Mouse (Mus musculus) embryonic facial prominence, embryonic 12.5 days (tissue): ENCODE measurements around the gene Slc19a3. TPM values are rescaled to one million over a fixed set of nuclear protein-coding genes. Genes with fewer than 3 reads are reported as not detected.

Experiments
- ATAC-seq: fragments of 200-750 bp; cut with Nextera tagmentation; 2 replicates; pipeline ENCODE4 v1.8.0; 2017; ENCODE audit not compliant: insufficient number of reproducible peaks, insufficient read depth, low FRiP score, low TSS enrichment
- H3K27ac ChIP-seq: fragments of 300-500 bp; sonication (generic); 2 replicates; pipeline ENCODE4 v1.5.1; 2016; ENCODE audit warnings: mild to moderate bottlenecking
- H3K27me3 ChIP-seq: fragments of 300-500 bp; sonication (generic); 2 replicates; pipeline ENCODE4 v1.6.1; 2016; ENCODE audit warnings: mild to moderate bottlenecking, moderate library complexity
- H3K36me3 ChIP-seq: fragments of 300-500 bp; sonication (generic); 2 replicates; pipeline ENCODE4 v1.6.1; 2016; ENCODE audit warnings: mild to moderate bottlenecking
- H3K4me1 ChIP-seq: fragments of 300-500 bp; sonication (generic); 2 replicates; pipeline ENCODE4 v1.6.1; 2016
- H3K4me2 ChIP-seq: fragments of 300-500 bp; sonication (generic); replicated peaks from 2 replicates; pipeline ENCODE4 v1.6.1; 2016; ENCODE audit warnings: mild to moderate bottlenecking, moderate library complexity
- H3K4me3 ChIP-seq: fragments of 300-500 bp; sonication (generic); 2 replicates; pipeline ENCODE4 v1.5.1; 2016; ENCODE audit warnings: mild to moderate bottlenecking
- H3K9ac ChIP-seq: fragments of 300-500 bp; sonication (generic); 2 replicates; pipeline ENCODE4 v1.6.1; 2016; ENCODE audit warnings: mild to moderate bottlenecking, moderate library complexity
- H3K9me3 ChIP-seq: fragments of 300-500 bp; sonication (generic); 2 replicates; pipeline ENCODE4 v1.6.1; 2016; ENCODE audit warnings: mild to moderate bottlenecking, moderate library complexity
- WGBS: fragments of 180-500 bp; shearing (Covaris S2); methylation state at CpG from one replicate; pipeline ENCODE4 v1.1.7; 2016; 5-methylcytosine and 5-hydroxymethylcytosine counted together
- polyA plus RNA-seq: library from polyadenylated mRNA; unstranded; fragments of >200 nt; fragmentation: Nextera tagmentation; extraction: Ambion mirVana; gene quantifications from 2 replicates; pipeline ENCODE4 v1.2.1, GENCODE M21; 2016

Gene Slc19a3
- polyA plus RNA-seq, 1 experiment from 2014 or later: 0.20 TPM

DNA sequence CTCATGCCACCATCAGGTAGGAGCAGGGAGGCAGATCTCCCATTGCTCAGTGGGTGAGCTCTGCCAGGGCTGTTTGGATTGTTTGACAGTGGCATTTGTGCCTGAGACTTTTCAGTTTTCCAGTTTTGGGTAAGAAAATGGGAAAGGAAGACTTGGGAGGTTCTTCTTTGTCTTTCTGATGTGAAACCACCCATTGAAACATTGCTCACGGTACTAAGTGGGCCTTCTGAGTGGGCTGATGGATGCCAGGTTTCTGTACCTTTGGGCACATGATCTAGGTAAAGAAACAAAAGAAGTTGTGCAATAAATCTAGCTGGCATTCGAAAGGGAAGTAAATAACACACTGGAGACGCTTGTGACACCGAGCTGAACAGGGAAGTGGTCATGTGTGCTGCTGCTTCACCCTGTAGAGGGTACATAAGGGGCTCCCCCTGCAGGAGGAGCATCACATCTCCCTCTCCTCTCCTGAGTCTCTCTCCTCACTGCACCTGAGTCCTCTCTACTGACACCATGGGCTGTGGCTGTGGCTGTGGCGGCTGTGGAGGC lies 6.7 kb upstream of the Slc19a3 start, which contains the start of gene Gm47969:
TSS of gene Gm47969 (plus strand) at position 51 of the 546 bp plus-strand sequence.
- Histone ChIP-seq H3K4me2 (no peak within 1 kb of the TSS), H3K36me3 (no peaks in the 10 kb centered on the region), H3K27ac (no peak within 1 kb of the TSS), H3K4me1 (no peaks in the 10 kb centered on the region), H3K9ac (no peak within 1 kb of the TSS), H3K4me3 (no peak within 1 kb of the TSS), H3K27me3 (no peaks in the 10 kb centered on the region), H3K9me3 (no peaks in the 10 kb centered on the region)
- WGBS: 81% methylated on average over 5 of the region's 5 CpGs
- ATAC-seq: no peak

- no peak for ATAC-seq
- no peak within 1 kb of the TSS for H3K27ac ChIP-seq
- H3K36me3 ChIP-seq: no peaks in the 10 kb centered on the region
- H3K4me1 ChIP-seq: no peaks in the 10 kb centered on the region
- H3K27me3 ChIP-seq: no peaks in the 10 kb centered on the region
- no peaks in the 10 kb centered on the region for H3K9me3 ChIP-seq
- H3K9ac ChIP-seq: no peak within 1 kb of the TSS
- H3K4me2 ChIP-seq: no peak within 1 kb of the TSS
- 92% methylated on average over 2 of the region's 2 CpGs for WGBS
- H3K4me3 ChIP-seq: no peak within 1 kb of the TSS
Measured at GRCm38 (mm10) chr1:83042380-83042779, 4.1 kb upstream of the Slc19a3 start, which contains the start of gene Krtap28-10. Gene Krtap28-10, minus strand, starts transcription at chr1:83042480.

- Histone ChIP-seq H3K4me1 (no peaks in the 10 kb centered on the region), H3K9ac (no peak overlapping the region), H3K36me3 (no peaks in the 10 kb centered on the region), H3K27ac (no peak overlapping the region), H3K4me2 (no peak overlapping the region), H3K27me3 (no peaks in the 10 kb centered on the region), H3K9me3 (no peaks in the 10 kb centered on the region), H3K4me3 (no peak overlapping the region)
- ATAC-seq: no peak
- WGBS: 72% methylated on average over 4 of the region's 4 CpGs
Measured at GRCm38 (mm10) chr1:83039080-83039479, 832 bp upstream of the Slc19a3 start.

DNA sequence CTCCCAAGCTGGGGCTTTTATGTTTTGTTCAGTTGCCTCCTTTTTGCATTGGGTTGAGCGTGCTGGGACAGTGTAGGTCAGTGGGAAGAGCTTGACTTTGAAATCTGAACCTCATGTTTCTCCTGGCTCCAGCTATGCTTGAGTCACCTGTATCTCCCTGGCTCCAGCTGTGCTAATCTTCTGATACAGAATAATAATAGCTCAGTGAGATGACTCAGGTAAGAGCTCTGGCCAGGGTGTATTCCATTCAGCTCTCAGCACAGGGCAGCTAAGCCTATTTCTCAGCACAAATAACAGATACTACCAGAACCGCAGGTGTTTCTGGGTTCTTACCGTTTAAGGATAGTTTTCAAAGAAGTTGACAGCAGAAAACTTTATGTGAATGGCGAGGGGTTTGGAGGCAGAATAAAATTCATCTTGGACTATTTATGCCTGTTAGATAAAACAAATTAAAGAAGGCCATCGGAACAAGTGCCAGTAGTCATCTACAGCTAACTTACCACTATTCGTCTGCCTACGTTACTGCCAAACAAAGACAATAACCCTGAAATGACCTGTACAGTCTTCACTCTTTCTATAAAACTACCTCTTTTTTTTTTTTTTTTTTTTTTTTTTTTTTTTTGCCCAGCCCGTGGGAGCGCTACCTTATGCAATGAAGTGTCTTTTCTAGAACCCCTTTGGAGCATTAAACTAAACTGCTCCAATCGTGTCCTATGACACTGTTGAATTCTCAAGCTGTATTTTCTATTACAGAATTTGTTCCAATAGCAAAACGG lies 1.2 kb downstream of the Slc19a3 start:
- Histone ChIP-seq H3K9ac (no peak overlapping the region), H3K4me3 (no peak overlapping the region), H3K4me1 (no peaks in the 10 kb centered on the region), H3K36me3 (no peaks in the 10 kb centered on the region), H3K27ac (no peak overlapping the region), H3K4me2 (no peak overlapping the region), H3K9me3 (no peaks in the 10 kb centered on the region), H3K27me3 (no peaks in the 10 kb centered on the region)
- 68% methylated on average over 11 of the region's 11 CpGs for WGBS
- ATAC-seq: no peak

- 71% methylated on average over 5 of the region's 5 CpGs for WGBS
- no peak for ATAC-seq
Measured at GRCm38 (mm10) chr1:83034509-83034908, 3.7 kb downstream of the Slc19a3 start.

DNA sequence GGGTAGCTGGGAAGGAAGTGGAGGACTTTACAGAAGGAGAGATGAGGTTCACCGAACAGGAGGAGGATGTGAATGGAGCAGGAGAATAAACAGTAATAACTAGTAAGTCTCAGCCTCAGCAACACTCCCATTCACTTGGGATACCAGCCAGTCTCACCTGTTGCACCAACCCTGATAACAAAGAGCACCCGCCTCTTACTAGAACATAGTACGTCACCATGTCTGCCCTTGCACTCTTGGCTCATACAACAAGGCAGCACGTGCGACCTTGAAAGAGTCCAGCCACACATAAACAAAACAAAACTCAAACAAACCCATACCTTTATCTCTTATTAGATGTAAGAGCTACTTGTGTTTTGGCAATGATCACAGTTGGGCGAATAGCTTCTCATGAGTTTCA lies 5.7 kb downstream of the Slc19a3 start:
- 89% methylated on average over 6 of the region's 6 CpGs for WGBS
- no peak overlapping the region for H3K27ac ChIP-seq
- no peak overlapping the region for H3K9ac ChIP-seq
- no peaks in the 10 kb centered on the region for H3K36me3 ChIP-seq
- no peak overlapping the region for H3K4me2 ChIP-seq
- H3K27me3 ChIP-seq: no peaks in the 10 kb centered on the region
- no peak for ATAC-seq
- no peak overlapping the region for H3K4me3 ChIP-seq
- no peaks in the 10 kb centered on the region for H3K9me3 ChIP-seq
- no peaks in the 10 kb centered on the region for H3K4me1 ChIP-seq

More at GRCm38 (mm10) chr1:83034509-83034908, 3.7 kb downstream of the Slc19a3 start:
- H3K36me3 ChIP-seq: no peaks in the 10 kb centered on the region
- no peak overlapping the region for H3K4me3 ChIP-seq
- no peaks in the 10 kb centered on the region for H3K9me3 ChIP-seq
- no peaks in the 10 kb centered on the region for H3K4me1 ChIP-seq
- no peak overlapping the region for H3K9ac ChIP-seq
- H3K27ac ChIP-seq: no peak overlapping the region
- H3K27me3 ChIP-seq: no peaks in the 10 kb centered on the region
- H3K4me2 ChIP-seq: no peak overlapping the region

DNA sequence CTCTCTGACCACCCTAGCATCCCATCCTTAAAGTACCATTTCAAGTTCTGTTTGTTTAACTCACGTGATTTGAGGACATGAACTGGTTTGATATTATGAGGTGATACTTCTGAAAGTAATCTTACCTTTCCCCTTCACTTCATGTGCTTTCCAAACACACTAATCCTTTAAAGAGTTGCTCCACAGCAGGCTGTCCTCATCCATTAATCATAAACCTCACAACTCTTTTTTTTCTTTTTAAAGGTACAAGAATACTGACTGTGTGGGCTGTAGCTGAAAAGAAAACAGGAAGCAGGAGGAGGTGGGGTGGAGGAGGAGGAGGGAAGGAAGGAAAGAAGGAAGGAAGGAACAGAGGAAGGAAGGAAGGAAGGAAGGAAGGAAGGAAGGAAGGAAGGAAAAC lies 6.3 kb downstream of the Slc19a3 start:
- Histone ChIP-seq H3K4me2 (no peak overlapping the region), H3K4me1 (no peaks in the 10 kb centered on the region), H3K9ac (no peak overlapping the region), H3K4me3 (no peak overlapping the region), H3K27me3 (no peaks in the 10 kb centered on the region), H3K36me3 (no peaks in the 10 kb centered on the region), H3K9me3 (no peaks in the 10 kb centered on the region), H3K27ac (no peak overlapping the region)
- WGBS: 54% methylated on average over 1 of the region's 1 CpGs
- no peak for ATAC-seq

DNA sequence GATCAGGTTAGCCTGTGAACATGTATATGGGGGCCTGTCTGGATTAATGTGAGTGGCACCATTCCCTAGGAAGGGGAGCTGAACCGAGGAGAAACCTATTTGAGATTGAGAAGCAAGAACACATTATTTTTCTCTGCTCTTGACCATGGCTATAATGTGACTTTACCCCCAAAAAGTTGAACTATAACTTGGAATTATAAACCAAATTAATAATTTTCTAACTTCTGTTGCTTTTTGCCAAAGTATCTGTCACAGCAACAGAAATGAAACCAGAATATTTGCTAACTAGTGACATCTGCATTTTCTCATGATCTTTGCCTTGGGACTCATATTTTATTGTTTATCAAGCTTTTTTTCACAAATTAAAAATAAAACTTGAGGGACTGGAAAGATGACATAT lies 21.7 kb downstream of the Slc19a3 start:
- ATAC-seq: no peak
- Histone ChIP-seq H3K27me3 (no peaks in the 10 kb centered on the region), H3K27ac (no peak overlapping the region), H3K9me3 (no peaks in the 10 kb centered on the region), H3K4me3 (no peak overlapping the region), H3K9ac (no peak overlapping the region), H3K4me2 (no peak overlapping the region), H3K36me3 (no peaks in the 10 kb centered on the region), H3K4me1 (no peaks in the 10 kb centered on the region)
- WGBS: 61% methylated on average over 1 of the region's 1 CpGs

- Histone ChIP-seq H3K4me1 (no peaks in the 10 kb centered on the region), H3K4me2 (no peak overlapping the region), H3K27me3 (no peaks in the 10 kb centered on the region), H3K4me3 (no peak overlapping the region), H3K9me3 (no peaks in the 10 kb centered on the region), H3K9ac (no peak overlapping the region), H3K36me3 (no peaks in the 10 kb centered on the region), H3K27ac (no peak overlapping the region)
- WGBS: 77% methylated on average over 10 of the region's 10 CpGs
- ATAC-seq: no peak
Measured at GRCm38 (mm10) chr1:83015329-83015879, 22.8 kb downstream of the Slc19a3 start.

GRCm38 (mm10) chr1:83014477-83014876 lies 23.8 kb downstream of the Slc19a3 start:
- ATAC-seq: no peak
- Histone ChIP-seq H3K27me3 (no peaks in the 10 kb centered on the region), H3K36me3 (no peaks in the 10 kb centered on the region), H3K9me3 (no peaks in the 10 kb centered on the region), H3K9ac (no peak overlapping the region), H3K4me1 (no peaks in the 10 kb centered on the region), H3K4me3 (no peak overlapping the region), H3K4me2 (no peak overlapping the region), H3K27ac (no peak overlapping the region)
- 95% methylated on average over 3 of the region's 3 CpGs for WGBS

DNA sequence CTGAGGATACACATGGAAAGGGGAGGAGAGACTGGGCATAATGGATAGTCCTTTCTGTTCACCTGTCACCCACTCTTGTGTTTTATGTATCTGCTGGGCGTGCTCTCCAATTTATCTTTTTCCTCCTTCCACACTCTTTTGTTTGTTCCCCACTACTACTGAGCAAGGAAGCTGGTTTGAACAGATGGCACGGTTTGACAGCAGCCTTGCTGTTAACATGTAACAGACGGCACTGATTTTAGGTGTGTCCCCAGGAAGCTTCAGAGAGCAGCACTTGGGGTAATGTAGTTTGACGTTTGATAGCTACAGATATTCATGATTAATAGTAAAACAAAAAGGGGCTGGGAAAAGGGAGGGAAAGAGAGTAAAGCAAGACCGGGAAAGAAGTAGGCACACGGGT lies 30.8 kb downstream of the Slc19a3 start:
- Histone ChIP-seq H3K36me3 (no peaks in the 10 kb centered on the region), H3K9me3 (no peaks in the 10 kb centered on the region), H3K27me3 (no peaks in the 10 kb centered on the region), H3K4me2 (no peak overlapping the region), H3K4me1 (no peaks in the 10 kb centered on the region), H3K27ac (no peak overlapping the region), H3K9ac (no peak overlapping the region), H3K4me3 (no peak overlapping the region)
- ATAC-seq: no peak
- WGBS: 71% methylated on average over 6 of the region's 6 CpGs
